19 mouse cellular contexts compared by ENCODE assay signal in genomic region chr17:5612236-5612635, GRCm38 (mm10).
DNase-seq lines count a peak whose midpoint lies in the region; ATAC-seq and TF ChIP-seq lines count a peak whose summit lies in the region.
"Had no signal": no experiment of that assay in that cellular context is flagged by ENCODE, and none has a peak within 500 bp of the region (broad histone marks: within the 10 kb centered on the region; RNA-seq: fewer than 3 reads in every experiment).

No protein-coding gene starts in this region.

- TF ChIP-seq CTCF in kidney, postnatal 0 days (IDR thresholded peaks at IDR 0.05; ENCODE audit: low read depth), result no peak
- TF ChIP-seq CTCF in brain, embryonic 14.5 days (IDR thresholded peaks at IDR 0.05; ENCODE audit: borderline replicate concordance, extremely low read depth, insufficient read depth, insufficient read length), result no peak
- TF ChIP-seq CTCF in thymus, adult 2 months (IDR thresholded peaks at IDR 0.05; ENCODE audit: borderline replicate concordance, control insufficient read depth, extremely low read depth, insufficient read depth, low read length, poor library complexity), result no peak

- WGBS in kidney, embryonic 15.5 days, result 70% methylated on average over 4 of the region's 4 CpGs
- WGBS in kidney, postnatal 0 days, result 50% methylated on average over 4 of the region's 4 CpGs
- WGBS in thymus, adult 2 months, result 92% methylated on average over 4 of the region's 4 CpGs

- no peak for TF ChIP-seq POLR2A in brain, embryonic 14.5 days (IDR thresholded peaks at IDR 0.05; ENCODE audit: borderline replicate concordance, extremely low read depth, insufficient read depth, insufficient read length, poor library complexity, severe bottlenecking)
- no peak for TF ChIP-seq POLR2A in thymus, adult 2 months (IDR thresholded peaks at IDR 0.05; ENCODE audit: control insufficient read depth, extremely low read depth, insufficient read depth, low read length, poor library complexity)

- no peak overlapping the region for H3K4me2 ChIP-seq in kidney, embryonic 15.5 days
- H3K4me2 ChIP-seq in kidney, postnatal 0 days (ENCODE audit: low read length), result no peak overlapping the region
- H3K4me2 ChIP-seq: forebrain, embryonic 13.5 days; heart, embryonic 12.5 days; hindbrain, embryonic 14.5 days had no signal

- no peak overlapping the region for H3K27ac ChIP-seq in kidney, embryonic 15.5 days
- 0 out of 2 replicates have a peak overlapping the region, but pooled peaks have one; percentile 6 for H3K27ac ChIP-seq in kidney, postnatal 0 days
- no peak overlapping the region for H3K27ac ChIP-seq in ES-E14 (ENCODE audit: insufficient read depth, low read depth, low read length, poor library complexity, severe bottlenecking)
- no peak overlapping the region for H3K27ac ChIP-seq in thymus, adult 2 months (ENCODE audit: control insufficient read depth, insufficient read depth, low read length)
- H3K27ac ChIP-seq: embryonic facial prominence, embryonic 10.5 days; forebrain, embryonic 13.5 days; hindbrain, embryonic 10.5 days; hindbrain, embryonic 14.5 days had no signal

- no peak for ATAC-seq in kidney, embryonic 15.5 days (replicated peaks; ENCODE audit: low FRiP score)
- ATAC-seq in kidney, postnatal 0 days (replicated peaks; ENCODE audit: low FRiP score, low read depth), result peak; percentile 81
- ATAC-seq: activated CD4-positive, CD25-positive, alpha-beta regulatory T cell, adult 4 months; forebrain, embryonic 13.5 days; forebrain, postnatal 0 days had no signal

- in situ Hi-C loops in ES-E14 (cut with MboI; ENCODE audit: low sequenced_read_pairs in 2 of 2, unreplicated experiment in 2 of 2), result no loop called here

- H3K4me1 ChIP-seq in kidney, embryonic 15.5 days, result peaks cover 9% of the 10 kb centered on the region
- peaks cover 4% of the 10 kb centered on the region; the same call in 1 of the 2 replicates for H3K4me1 ChIP-seq in kidney, postnatal 0 days (replicated peaks; ENCODE audit: insufficient read depth, low read length)
- H3K4me1 ChIP-seq in ES-E14 (ENCODE audit: control insufficient read depth in 2 of 2, insufficient read depth in 2 of 2, low read length in 2 of 2, poor library complexity in 1 of 2), result peaks cover 3 to 6% of the 10 kb centered on the region in 2 experiments; a peak in 2 of 4 replicates
- H3K4me1 ChIP-seq in thymus, adult 2 months (replicated peaks; ENCODE audit: control insufficient read depth, insufficient read depth, low read length), result no peaks in the 10 kb centered on the region; the same call in 1 of the 2 replicates

- H3K27me3 ChIP-seq in kidney, embryonic 15.5 days, result no peaks in the 10 kb centered on the region
- no peaks in the 10 kb centered on the region for H3K27me3 ChIP-seq in kidney, postnatal 0 days (ENCODE audit: insufficient read depth, low read length)
- no peaks in the 10 kb centered on the region for H3K27me3 ChIP-seq in thymus, adult 2 months (ENCODE audit: control insufficient read depth, insufficient read depth, low read length)
- H3K27me3 ChIP-seq: forebrain, embryonic 13.5 days; heart, embryonic 12.5 days had no signal

- H3K36me3 ChIP-seq in kidney, embryonic 15.5 days, result no peaks in the 10 kb centered on the region
- H3K36me3 ChIP-seq in kidney, postnatal 0 days (ENCODE audit: insufficient read depth, low read length), result no peaks in the 10 kb centered on the region
- H3K36me3 ChIP-seq in ES-E14 (ENCODE audit: control insufficient read depth, insufficient read depth, low read length, poor library complexity, severe bottlenecking), result no peaks in the 10 kb centered on the region
- H3K36me3 ChIP-seq in thymus, adult 2 months (ENCODE audit: control insufficient read depth, insufficient read depth, low read length), result no peaks in the 10 kb centered on the region
- H3K36me3 ChIP-seq: embryonic facial prominence, embryonic 10.5 days; heart, embryonic 12.5 days; hindbrain, embryonic 10.5 days had no signal

- no peak overlapping the region for H3K9ac ChIP-seq in kidney, embryonic 15.5 days
- no peak overlapping the region for H3K9ac ChIP-seq in kidney, postnatal 0 days (ENCODE audit: low read depth, low read length)
- H3K9ac ChIP-seq in ES-E14 (ENCODE audit: insufficient read depth, low read depth, low read length, poor library complexity, severe bottlenecking), result no peak overlapping the region
- H3K9ac ChIP-seq: forebrain, embryonic 13.5 days; forebrain, postnatal 0 days; heart, embryonic 12.5 days; hindbrain, embryonic 14.5 days had no signal

- H3K9me3 ChIP-seq in kidney, embryonic 15.5 days (replicated peaks), result no peaks in the 10 kb centered on the region
- H3K9me3 ChIP-seq in kidney, postnatal 0 days (replicated peaks; ENCODE audit: low read length), result 0 out of 2 replicates have a peak, but pooled peaks cover 4% of the 10 kb centered on the region
- H3K9me3 ChIP-seq in ES-E14 (ENCODE audit: control insufficient read depth, insufficient read depth, low read depth, low read length), result no peaks in the 10 kb centered on the region
- H3K9me3 ChIP-seq: embryonic facial prominence, embryonic 10.5 days; forebrain, embryonic 13.5 days had no signal

- no peak overlapping the region for H3K4me3 ChIP-seq in kidney, embryonic 15.5 days (replicated peaks)
- H3K4me3 ChIP-seq in kidney, postnatal 0 days (replicated peaks; ENCODE audit: low read depth, low read length), result no peak overlapping the region
- H3K4me3 ChIP-seq in ES-E14 (ENCODE audit: insufficient read depth in 1 of 2, low read depth in 1 of 2, low read length in 2 of 2, poor library complexity in 1 of 2, severe bottlenecking in 1 of 2), result no peak overlapping the region
- no peak overlapping the region for H3K4me3 ChIP-seq in thymus, adult 2 months (ENCODE audit: control insufficient read depth, insufficient read depth, low read length)
- H3K4me3 ChIP-seq: embryonic facial prominence, embryonic 10.5 days; forebrain, embryonic 13.5 days; heart, embryonic 12.5 days; hindbrain, embryonic 10.5 days had no signal

- DNase-seq in kidney, adult 11 months, result peak; percentile 33
- no peak for DNase-seq in kidney, postnatal 0 days (ENCODE audit: low spot score)
- DNase-seq in kidney, postnatal 4 days, result no peak
- no peak for DNase-seq in ES-E14 (ENCODE audit: low read depth, low spot score)
- DNase-seq in brain, embryonic 14.5 days (ENCODE audit: low read depth), result peak; percentile 50
- no peak for DNase-seq in thymus, adult 2 months
- DNase-seq: adrenal gland, postnatal 14 days; cerebellum, adult 18-20 months; cerebellum, adult 9-11 months; cerebellum, postnatal 36 days; forebrain, postnatal 0 days; gastrocnemius, postnatal 25 days had no signal

TF ChIP-seq in ES-E14, 5 proteins besides CTCF, POLR2A, EP300 and RAD21:
- no peak for TF ChIP-seq HCFC1 (IDR thresholded peaks at IDR 0.05; ENCODE audit: borderline replicate concordance, insufficient read depth, low read length)
- TF ChIP-seq MAFK (IDR thresholded peaks at IDR 0.05; ENCODE audit: insufficient read depth, low read depth, low read length), result peak; percentile 53; the same call in 1 of the 2 replicates
TF ChIP-seq in ES-E14: peak in this region for 1.

Comparison
In these comparisons a context has a peak if more than half of its experiments do, and no peak if none do; other contexts are left out.
1. DNase-seq: peak in kidney, adult 11 months (single experiment) and brain, embryonic 14.5 days (single experiment); none in kidney, postnatal 0 days (single experiment), kidney, postnatal 4 days (0 of 2), ES-E14 (single experiment) and thymus, adult 2 months (single experiment).